Mouse (Mus musculus) splenic B cell, adult 2 months (primary cell): ENCODE data around the gene Gm20388.
A peak's percentile ranks its signal among the peaks of the same experiment; 100 is the strongest.

Experiments
- DNase-seq: peaks from one replicate; pipeline ENCODE4 v3.0.0-alpha.2; 2011; ENCODE audit warnings: low read depth, low spot score
- H3K27me3 ChIP-seq: 2 replicates; pipeline ENCODE4 v1.6.1; 2012; ENCODE audit warnings: mild to moderate bottlenecking, low read length, moderate library complexity, mixed read lengths; ENCODE audit not compliant: control insufficient read depth, poor library complexity, insufficient read depth, severe bottlenecking
- H3K36me3 ChIP-seq: 2 replicates; pipeline ENCODE4 v1.6.1; 2012; ENCODE audit warnings: mild to moderate bottlenecking, low read length, moderate library complexity, mixed read lengths; ENCODE audit not compliant: control insufficient read depth, poor library complexity, insufficient read depth, severe bottlenecking

Gene Gm20388

GRCm38 (mm10) chr8:121084210-121084951 is 1173.7 kb downstream of the Gm20388 start, which contains the start of gene Foxf1:
Gene Foxf1 (plus strand): TSS chr8:121084386.
- H3K27me3 ChIP-seq = peaks cover 1% of the 10 kb centered on the region
- no peak for DNase-seq
- H3K36me3 ChIP-seq = no peaks in the 10 kb centered on the region

DNA sequence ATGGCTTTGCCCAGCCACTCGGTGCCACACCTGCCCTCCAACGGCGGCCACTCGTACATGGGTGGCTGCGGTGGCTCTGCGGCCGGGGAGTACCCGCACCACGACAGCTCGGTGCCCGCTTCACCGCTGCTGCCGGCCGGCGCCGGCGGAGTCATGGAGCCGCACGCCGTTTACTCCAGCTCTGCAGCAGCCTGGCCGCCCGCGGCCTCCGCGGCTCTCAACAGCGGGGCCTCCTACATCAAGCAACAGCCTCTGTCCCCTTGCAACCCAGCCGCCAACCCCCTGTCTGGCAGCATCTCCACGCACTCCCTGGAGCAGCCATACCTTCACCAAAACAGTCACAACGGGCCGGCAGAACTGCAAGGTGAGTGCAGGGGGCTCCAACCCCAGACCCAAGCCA is 1174.4 kb downstream of the Gm20388 start:
- peaks cover 3% of the 10 kb centered on the region for H3K27me3 ChIP-seq
- no peaks in the 10 kb centered on the region for H3K36me3 ChIP-seq
- DNase-seq = no peak

GRCm38 (mm10) chr8:121085561-121085960 is 1174.9 kb downstream of the Gm20388 start:
- Histone ChIP-seq H3K27me3 (peaks cover 3% of the 10 kb centered on the region), H3K36me3 (no peaks in the 10 kb centered on the region)
- DNase-seq = no peak

GRCm38 (mm10) chr8:121086004-121086900 is 1175.6 kb downstream of the Gm20388 start:
- no peak for DNase-seq
- Histone ChIP-seq H3K36me3 (no peaks in the 10 kb centered on the region), H3K27me3 (peaks cover 3% of the 10 kb centered on the region)

- H3K27me3 ChIP-seq = peaks cover 3% of the 10 kb centered on the region
- no peaks in the 10 kb centered on the region for H3K36me3 ChIP-seq
- no peak for DNase-seq
These were observed 1177.6 kb downstream of the Gm20388 start for GRCm38 (mm10) chr8:121088281-121088680.

DNA sequence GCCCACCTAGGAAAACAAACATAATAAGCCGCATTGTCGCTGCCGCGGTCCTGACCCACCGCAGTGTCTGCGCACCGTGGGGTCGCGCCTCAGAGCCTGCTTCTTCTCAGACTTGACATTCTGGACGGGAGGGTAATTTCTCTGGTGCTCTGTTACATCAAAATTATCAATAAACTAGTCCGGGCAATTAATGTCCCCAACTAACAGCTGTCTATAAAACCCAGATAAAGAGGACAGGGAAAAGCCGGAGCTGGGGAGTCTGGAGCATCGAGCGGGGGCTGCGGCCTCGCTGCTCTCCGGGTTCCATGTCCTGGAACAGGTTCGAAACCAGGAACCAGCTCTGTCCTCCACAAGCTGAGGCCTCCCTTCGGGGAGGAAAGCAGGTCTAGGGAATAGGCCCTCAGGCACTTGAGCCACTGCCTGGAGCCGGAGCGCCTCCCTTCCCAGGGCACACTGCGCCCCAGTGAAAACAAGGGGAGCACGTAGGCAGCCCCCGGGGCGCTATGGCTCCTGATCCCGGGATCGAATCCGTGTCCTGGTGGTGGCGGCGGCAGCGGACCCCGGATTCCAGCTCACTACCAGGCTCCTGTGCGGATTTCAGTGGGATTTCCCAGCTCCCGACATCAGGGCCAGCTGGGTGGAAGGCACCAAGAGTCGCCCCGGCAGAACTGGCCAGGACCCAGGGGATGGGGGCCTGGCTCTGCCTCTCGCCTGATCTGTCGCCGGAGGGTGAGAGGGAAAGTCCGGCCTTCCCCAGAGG is 1178.4 kb downstream of the Gm20388 start:
- Histone ChIP-seq H3K27me3 (peaks cover 3% of the 10 kb centered on the region), H3K36me3 (no peaks in the 10 kb centered on the region)
- DNase-seq = no peak

- Histone ChIP-seq H3K36me3 (no peaks in the 10 kb centered on the region), H3K27me3 (peaks cover 3% of the 10 kb centered on the region)
- no peak for DNase-seq
These were observed 1179.2 kb downstream of the Gm20388 start for GRCm38 (mm10) chr8:121089631-121090380.

DNA sequence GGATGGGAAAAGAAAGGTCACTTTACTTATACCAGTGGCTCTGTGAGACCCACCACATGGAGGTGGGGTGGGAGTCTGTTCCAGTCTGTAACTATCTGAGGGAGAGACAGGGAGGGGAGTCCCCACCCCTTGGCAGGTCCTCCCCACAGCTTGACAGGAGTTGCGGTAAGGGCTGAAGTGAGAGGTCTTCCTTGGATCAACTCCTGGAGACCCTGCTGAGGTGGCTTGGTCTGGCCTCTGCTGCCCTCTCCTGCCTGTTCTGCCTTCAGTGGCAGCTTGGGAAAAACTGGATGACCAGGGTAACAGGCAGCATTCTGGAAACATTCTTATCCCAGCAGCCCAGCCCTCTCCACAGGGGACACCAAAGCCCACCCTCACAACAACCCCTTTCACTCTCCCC is 1180.1 kb downstream of the Gm20388 start:
- Histone ChIP-seq H3K27me3 (peaks cover 3% of the 10 kb centered on the region), H3K36me3 (no peaks in the 10 kb centered on the region)
- DNase-seq = no peak

DNA sequence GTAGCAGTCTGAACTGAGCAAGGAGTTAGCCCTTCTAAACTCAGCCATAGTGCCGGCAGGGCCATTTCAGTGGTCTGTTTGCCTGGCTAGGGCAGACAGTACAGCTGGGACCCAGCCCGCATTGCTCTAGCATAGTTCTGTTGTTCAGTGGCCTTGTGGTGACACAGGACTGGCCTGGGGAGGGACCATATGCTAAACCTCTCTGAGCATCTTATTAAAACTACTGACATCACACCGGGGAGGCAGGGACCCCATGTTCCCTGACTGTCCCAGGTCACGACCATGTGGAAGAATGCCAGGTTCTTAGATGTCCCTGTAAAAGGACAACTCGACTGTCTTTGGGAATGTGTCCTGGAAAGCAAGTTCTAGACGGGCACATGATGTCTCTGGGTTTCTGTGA is 1181.5 kb downstream of the Gm20388 start:
- Histone ChIP-seq H3K27me3 (peaks cover 3% of the 10 kb centered on the region), H3K36me3 (no peaks in the 10 kb centered on the region)
- DNase-seq = no peak

- peak; percentile 82 for DNase-seq
- Histone ChIP-seq H3K36me3 (no peaks in the 10 kb centered on the region), H3K27me3 (peaks cover 3% of the 10 kb centered on the region)
These were observed 1182.0 kb downstream of the Gm20388 start for GRCm38 (mm10) chr8:121092627-121093026.

DNA sequence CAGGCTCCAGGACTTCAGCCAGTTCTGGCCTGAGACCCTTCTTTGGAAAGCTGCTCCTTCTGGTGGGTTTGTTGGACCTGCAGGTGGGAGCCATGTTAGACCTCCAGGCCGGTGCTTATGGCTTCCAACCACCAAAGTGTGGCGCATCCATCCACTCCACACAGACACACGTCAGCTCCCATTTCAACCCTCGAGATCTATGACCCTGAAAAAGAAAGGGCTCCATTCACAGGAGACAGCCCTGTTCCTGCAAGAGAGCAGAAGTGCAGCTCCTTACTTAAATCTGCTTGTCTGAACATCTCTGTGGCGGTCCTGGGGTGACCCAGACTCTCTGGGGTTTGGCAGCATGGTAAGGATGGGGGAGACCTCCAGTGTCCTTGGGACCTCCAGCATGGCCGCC is 1182.9 kb downstream of the Gm20388 start:
- H3K27me3 ChIP-seq = peaks cover 3% of the 10 kb centered on the region; the same call in 1 of the 2 replicates
- H3K36me3 ChIP-seq = peaks cover 2% of the 10 kb centered on the region; the same call in 1 of the 2 replicates
- no peak for DNase-seq

GRCm38 (mm10) chr8:121104049-121104818 is 1193.6 kb downstream of the Gm20388 start:
- Histone ChIP-seq H3K36me3 (peaks cover 2% of the 10 kb centered on the region; the same call in 1 of the 2 replicates), H3K27me3 (no peaks in the 10 kb centered on the region)
- DNase-seq = peak; percentile 84
